Mouse (Mus musculus) cortical plate, adult 2 months (tissue): ENCODE data around the gene Ugt1a5. TPM values are rescaled to one million over a fixed set of nuclear protein-coding genes. Genes with fewer than 3 reads are reported as not detected.
"Not testable (repeated sequence)": the region's sequence is repeated elsewhere in the genome, so short reads cannot be mapped to it uniquely, and the experiment has no call there.

Source experiments
- H3K27ac ChIP-seq: fragments of 200-500 bp; 2 replicates; pipeline ENCODE4 v1.5.1; 2012; ENCODE audit warnings: low read length, control low read depth, inconsistent platforms; ENCODE audit not compliant: insufficient read depth
- H3K4me1 ChIP-seq: fragments of 200-500 bp; 2 replicates; pipeline ENCODE4 v1.6.1; 2011; ENCODE audit warnings: low read length; ENCODE audit not compliant: control insufficient read depth, insufficient read depth
- H3K4me3 ChIP-seq: fragments of 200-500 bp; 2 replicates; pipeline ENCODE4 v1.5.1; 2011; ENCODE audit warnings: mild to moderate bottlenecking, low read length, control low read depth; ENCODE audit not compliant: insufficient read depth
- CTCF ChIP-seq: fragments of 200-500 bp; IDR thresholded peaks from 2 replicates; pipeline ENCODE4 v1.5.1; 2011; ENCODE audit warnings: mild to moderate bottlenecking, control low read depth, low read length; ENCODE audit not compliant: insufficient read depth; ENCODE audit errors: extremely low read depth
- POLR2A ChIP-seq: fragments of 200-500 bp; IDR thresholded peaks from 2 replicates; pipeline ENCODE4 v1.6.1; 2011; ENCODE audit warnings: mild to moderate bottlenecking, low read length, control low read depth; ENCODE audit not compliant: insufficient read depth; ENCODE audit errors: extremely low read depth
- polyA plus RNA-seq: library from polyadenylated mRNA; depleted of rRNA; stranded (reverse); fragments of >200 nt; gene quantifications from 2 replicates; pipeline ENCODE4 v1.2.3, GENCODE M21; 2012; rRNA removed

The Ugt1a5 gene
- polyA plus RNA-seq: not detected in 2 replicates

DNA sequence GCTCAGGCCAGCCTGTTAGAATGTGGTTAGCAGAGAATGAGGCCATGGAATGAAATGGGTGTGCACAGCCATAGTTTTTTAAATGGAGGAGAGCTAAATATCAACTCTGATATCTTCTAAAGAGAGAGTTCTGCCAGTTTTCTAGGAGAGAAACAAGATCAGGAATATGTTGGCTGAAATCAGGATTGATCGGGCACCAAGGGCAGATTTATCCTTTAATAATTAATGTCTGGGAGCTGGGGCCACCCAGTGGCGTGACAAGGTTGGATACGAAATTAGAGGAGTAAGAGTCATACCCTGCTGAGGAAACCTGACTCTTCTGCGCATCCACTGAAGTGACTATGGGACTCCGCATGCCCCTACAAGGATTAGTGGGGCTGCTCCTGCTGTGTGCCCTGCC lies at the start of gene Ugt1a5:
Ugt1a5 (plus strand) TSS at position 302 of the 400 bp plus-strand sequence.
- TF ChIP-seq POLR2A: no peak
- no peak for TF ChIP-seq CTCF

DNA sequence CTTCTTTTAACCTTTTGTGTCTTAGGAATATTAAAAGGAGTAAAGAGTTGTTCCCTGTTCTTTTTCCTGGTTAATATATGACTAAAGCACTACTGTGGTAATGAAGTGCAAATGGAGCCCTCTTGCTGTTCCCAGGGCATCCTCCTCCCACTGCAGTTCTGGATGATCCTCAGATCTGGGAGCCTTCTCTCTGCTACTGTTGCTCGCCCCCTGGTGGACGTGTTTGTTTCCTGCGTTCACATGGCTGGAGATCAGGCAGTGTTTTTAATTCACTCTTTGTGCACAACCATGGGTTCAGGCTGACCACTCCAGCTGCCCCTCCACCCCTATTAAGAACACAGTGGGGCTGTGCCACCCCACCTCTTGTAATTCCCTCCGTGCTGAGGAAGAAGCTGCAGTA lies 45.3 kb upstream of the Ugt1a5 start:
- not testable (repeated sequence) for H3K4me1 ChIP-seq, H3K4me3 ChIP-seq, H3K27ac ChIP-seq

More for the DNA sequence above, at the start of gene Ugt1a5:
- Histone ChIP-seq H3K27ac (no peak within 1 kb of the TSS), H3K4me1 (no peaks in the 10 kb centered on the region), H3K4me3 (no peak within 1 kb of the TSS)

DNA sequence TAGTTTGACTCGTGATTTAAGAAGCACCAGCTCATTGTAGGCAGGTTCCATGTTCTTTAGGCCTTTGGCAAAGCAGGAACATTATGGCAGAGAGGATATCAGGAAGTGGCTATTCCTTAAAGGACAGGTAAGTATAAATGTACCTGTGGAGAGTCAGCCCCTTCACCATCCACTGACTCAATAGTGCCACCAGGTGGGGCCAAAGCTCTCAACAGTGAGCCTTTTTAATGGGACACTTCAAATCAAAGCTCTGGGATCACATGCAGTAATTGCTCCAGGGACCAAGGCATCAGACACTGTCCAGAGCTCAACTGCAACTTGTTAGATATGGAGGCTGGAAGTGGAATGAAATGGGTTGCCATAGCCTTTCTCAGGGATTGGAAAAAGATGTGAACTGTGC lies 44.3 kb upstream of the Ugt1a5 start:
- not testable (repeated sequence) for H3K4me3 ChIP-seq, H3K4me1 ChIP-seq, H3K27ac ChIP-seq

DNA sequence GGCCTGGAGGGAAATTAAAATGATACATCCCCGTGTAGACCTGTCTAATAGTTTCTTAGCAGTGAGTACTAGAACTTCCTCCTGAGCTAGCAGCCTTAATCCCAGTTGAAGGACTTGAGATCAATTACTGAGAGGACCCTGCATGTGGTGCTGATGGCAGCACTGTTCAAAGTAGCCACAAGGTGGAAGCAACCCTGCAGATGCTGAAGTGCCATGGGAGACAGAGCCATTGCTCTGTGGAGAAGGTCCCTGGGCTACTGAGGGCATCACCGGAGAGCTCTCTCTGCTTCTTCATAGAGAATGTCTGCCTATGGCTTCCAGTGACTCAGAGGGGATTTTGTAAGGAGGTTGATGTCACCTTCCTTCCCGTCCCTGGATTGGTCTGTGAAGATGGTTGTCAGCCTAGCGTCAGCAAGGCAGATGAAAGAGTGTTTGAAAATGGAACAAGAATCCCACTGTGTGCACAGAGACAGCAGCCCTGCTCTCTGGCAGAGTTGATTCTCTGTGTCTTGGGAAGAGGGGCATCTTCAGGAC lies 39.9 kb upstream of the Ugt1a5 start:
- not testable (repeated sequence) for H3K4me3 ChIP-seq, H3K4me1 ChIP-seq, H3K27ac ChIP-seq

DNA sequence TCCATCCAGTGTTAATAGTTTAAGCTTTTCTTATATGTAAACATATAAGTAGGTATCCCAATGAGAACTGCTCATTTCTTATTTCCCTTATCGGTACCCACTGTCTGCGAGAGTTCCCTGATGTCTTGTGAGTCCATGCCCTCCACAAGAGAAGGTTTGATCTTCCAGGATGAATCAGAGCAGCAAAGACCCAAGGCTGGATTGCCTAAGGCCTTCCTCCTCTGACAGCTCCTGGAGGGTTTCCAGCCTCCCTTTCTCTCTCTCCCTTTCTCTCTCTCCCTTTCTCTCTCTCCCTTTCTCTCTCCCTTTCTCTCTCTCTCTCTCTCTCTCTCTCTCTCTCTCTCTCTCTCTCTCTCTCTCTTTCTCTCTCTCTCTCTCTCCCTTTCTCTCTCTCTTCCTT lies 36.7 kb upstream of the Ugt1a5 start:
- not testable (repeated sequence) for H3K27ac ChIP-seq, H3K4me3 ChIP-seq, H3K4me1 ChIP-seq

DNA sequence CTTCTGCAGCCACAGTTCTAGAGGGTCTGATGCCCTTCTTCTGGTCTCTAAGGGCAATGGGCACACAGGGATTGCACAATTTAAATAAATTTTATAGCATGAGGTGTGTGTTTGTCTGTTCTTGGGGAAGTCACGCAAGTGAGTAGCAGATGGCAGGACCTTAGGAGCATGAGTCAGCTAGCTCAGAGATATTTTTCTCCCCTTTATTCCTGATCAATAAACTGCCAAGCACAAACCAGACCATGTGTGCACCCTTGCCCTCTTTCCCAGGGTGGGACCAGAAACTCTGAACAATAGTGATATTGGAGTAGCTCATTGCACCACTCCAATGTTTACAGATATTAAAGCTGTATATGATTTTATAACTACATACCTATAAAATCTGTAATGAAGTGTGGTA lies 35.6 kb upstream of the Ugt1a5 start:
- H3K4me3 ChIP-seq, H3K27ac ChIP-seq, H3K4me1 ChIP-seq: not testable (repeated sequence)

DNA sequence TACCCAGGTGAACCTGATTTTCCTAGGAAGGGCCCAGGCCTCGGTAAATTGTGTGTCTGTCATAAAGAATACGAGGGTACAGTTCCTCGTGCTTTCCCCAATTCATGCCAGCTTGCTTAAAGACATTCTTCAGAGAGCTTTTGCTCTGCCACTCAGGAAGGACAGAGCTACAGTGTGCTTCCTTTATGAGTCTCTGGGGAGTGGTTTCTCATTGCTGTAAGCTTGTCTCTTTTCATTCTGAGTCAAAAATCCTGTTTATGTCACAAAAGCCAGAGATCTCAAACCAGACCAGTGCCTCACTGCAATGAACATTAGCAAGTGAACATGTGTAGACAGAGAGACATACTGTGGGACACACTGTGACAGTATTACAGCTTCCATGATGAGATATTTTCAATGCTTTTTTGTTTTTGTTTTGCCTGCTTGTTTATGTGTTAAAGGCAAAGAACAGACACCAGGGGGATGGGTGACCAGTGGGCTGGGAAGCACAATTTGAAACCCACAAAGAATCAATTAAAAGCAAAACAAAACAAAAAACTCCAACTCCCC lies 31.8 kb upstream of the Ugt1a5 start:
- TF ChIP-seq POLR2A (no peak), CTCF (no peak)
- H3K4me3 ChIP-seq: no peak overlapping the region
- no peak overlapping the region for H3K27ac ChIP-seq
- H3K4me1 ChIP-seq: no peaks in the 10 kb centered on the region

DNA sequence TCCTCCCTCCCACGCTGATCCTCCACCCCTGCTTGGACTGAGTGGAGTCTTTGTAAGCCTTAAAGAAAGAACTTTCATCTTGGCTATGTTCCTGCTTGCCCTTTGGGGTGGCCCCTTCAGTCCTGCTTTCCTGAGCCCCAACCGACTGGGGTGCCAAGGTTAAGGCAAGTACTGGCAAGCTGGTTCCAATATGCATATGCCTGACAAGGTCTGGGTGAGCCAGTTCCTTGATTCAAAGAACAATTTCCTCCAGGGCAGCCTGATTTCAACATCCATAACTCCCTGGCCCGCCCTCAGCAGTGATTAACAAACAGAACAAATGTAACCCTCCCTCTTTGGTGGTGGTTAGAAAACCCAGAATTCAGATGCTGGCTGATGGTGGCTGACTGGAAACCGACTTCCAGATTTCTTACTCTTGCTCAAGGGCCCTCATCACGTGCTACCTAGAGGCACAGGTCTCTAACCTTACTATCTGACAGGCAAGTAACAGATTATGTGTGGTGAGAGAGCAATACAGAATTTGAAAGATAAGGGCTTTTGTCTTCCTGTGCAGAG lies 31.3 kb upstream of the Ugt1a5 start, which contains the start of gene Ugt1a6a:
Ugt1a6a (plus strand) TSS at position 353 of the 555 bp plus-strand sequence.
- not testable (repeated sequence) for H3K4me1 ChIP-seq, H3K27ac ChIP-seq, H3K4me3 ChIP-seq

DNA sequence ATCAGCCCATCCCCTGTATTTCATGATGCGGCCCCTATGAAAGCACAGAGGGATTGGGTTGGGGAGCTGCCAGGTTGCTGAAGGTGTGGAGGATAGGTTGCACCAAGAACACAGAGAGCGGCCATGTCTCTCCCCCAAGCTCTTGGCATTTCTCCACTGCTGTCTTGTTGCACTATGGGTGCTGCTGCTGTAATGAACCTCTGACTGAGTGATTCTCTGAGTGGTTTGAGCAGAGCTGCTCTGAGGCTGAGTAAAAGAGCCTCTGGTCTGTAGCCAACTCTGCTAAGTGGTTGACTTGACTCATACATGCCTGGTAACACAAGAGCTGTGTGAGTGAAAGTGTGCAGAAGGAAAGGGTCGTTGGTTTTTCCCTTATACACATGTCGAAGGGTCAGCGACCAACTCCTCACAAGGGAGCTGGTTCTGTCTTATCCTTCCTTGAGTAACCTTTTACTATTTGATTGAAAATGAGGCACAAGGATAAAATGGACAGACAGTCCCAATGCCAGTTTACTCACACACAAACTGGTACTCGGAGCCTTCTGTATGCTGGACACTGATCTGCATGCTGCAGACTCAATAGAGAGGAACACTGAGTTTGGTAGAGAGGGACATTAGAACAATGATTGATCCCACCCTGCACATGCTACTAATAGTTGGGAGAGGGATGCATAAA lies 30.4 kb upstream of the Ugt1a5 start:
- H3K27ac ChIP-seq, H3K4me3 ChIP-seq, H3K4me1 ChIP-seq: not testable (repeated sequence)

DNA sequence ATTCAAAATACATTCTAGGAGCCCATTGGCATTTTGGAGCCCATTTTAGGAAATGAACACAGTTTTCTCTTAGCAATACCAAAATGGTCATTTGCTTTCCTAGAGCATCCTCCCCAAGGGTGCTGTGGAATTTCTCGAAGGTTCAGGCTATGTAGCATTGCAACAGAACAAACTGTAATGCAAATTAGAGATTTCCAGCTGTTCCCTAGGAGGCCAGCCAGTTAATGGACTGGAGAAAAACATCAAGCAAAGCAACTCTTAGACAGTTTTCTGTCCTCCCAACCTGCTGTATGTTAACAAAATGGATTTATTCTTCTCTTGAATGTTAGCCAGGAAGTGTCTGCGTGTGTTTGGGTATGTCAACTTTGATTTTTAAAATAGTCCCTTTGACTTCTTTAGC lies 29.2 kb upstream of the Ugt1a5 start:
- TF ChIP-seq CTCF (no peak), POLR2A (no peak)

DNA sequence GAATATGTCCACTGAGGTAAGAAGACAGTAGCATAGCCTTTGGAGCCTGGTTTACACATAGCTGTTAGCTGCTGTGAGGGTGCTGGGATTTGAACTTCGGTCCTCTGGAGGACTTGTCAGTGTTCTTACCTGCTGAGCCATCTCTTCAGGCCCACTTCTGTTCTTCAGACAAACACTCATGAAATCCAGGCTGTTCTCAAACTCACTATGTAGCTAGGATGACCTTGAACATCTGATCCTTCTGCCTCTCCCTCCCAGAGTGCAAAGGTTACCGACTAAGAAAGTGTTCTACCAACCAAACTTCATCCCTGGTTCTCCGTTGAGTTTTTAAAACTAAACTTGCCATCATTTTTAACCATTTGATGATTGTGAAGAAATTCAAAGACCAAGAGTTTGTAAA lies 28.5 kb upstream of the Ugt1a5 start:
- no peak overlapping the region for H3K4me3 ChIP-seq
- no peak overlapping the region for H3K27ac ChIP-seq
- H3K4me1 ChIP-seq: no peaks in the 10 kb centered on the region
- TF ChIP-seq POLR2A (no peak), CTCF (no peak)

More for the DNA sequence above, 29.2 kb upstream of the Ugt1a5 start:
- H3K4me3 ChIP-seq: no peak overlapping the region
- no peaks in the 10 kb centered on the region for H3K4me1 ChIP-seq
- H3K27ac ChIP-seq: no peak overlapping the region
